Mouse (Mus musculus) fat pad, adult 2 months (tissue): Measurements from ENCODE around the gene Sh3gl2.

Experiments used
- DNase-seq: peaks from one replicate; pipeline ENCODE4 v3.0.0-alpha.2; 2011; ENCODE audit warnings: low read depth, low spot score; ENCODE audit errors: extremely low read depth

The Sh3gl2 gene

GRCm38 (mm10) chr4:85205071-85205635 lies at the start of gene Sh3gl2:
Gene Sh3gl2 (plus strand): TSS chr4:85205126.
- no peak for DNase-seq

GRCm38 (mm10) chr4:85161156-85161555 lies 43.8 kb upstream of the Sh3gl2 start:
- no peak for DNase-seq

- no peak for DNase-seq
These were observed 42.2 kb upstream of the Sh3gl2 start for GRCm38 (mm10) chr4:85162468-85163312.

GRCm38 (mm10) chr4:85163313-85163615 lies 41.7 kb upstream of the Sh3gl2 start:
- DNase-seq = no peak

GRCm38 (mm10) chr4:85168001-85168400 lies 36.9 kb upstream of the Sh3gl2 start:
- no peak for DNase-seq

GRCm38 (mm10) chr4:85175466-85175865 lies 29.5 kb upstream of the Sh3gl2 start:
- no peak for DNase-seq

- DNase-seq = no peak
These were observed 26.4 kb upstream of the Sh3gl2 start for GRCm38 (mm10) chr4:85178394-85179051.

- DNase-seq = no peak
These were observed 18.9 kb upstream of the Sh3gl2 start for GRCm38 (mm10) chr4:85186011-85186410.

- DNase-seq = no peak
These were observed 8.7 kb upstream of the Sh3gl2 start for GRCm38 (mm10) chr4:85196201-85196600.

- DNase-seq = no peak
These were observed 6.5 kb upstream of the Sh3gl2 start for GRCm38 (mm10) chr4:85198431-85198830.

GRCm38 (mm10) chr4:85202582-85202981 lies 2.3 kb upstream of the Sh3gl2 start:
- no peak for DNase-seq

GRCm38 (mm10) chr4:85205636-85206211 lies 798 bp downstream of the Sh3gl2 start:
- DNase-seq = no peak

- DNase-seq = no peak
These were observed 1.9 kb downstream of the Sh3gl2 start for GRCm38 (mm10) chr4:85206675-85207400.

GRCm38 (mm10) chr4:85207515-85207914 lies 2.6 kb downstream of the Sh3gl2 start:
- no peak for DNase-seq

- no peak for DNase-seq
These were observed 3.6 kb downstream of the Sh3gl2 start for GRCm38 (mm10) chr4:85208531-85208930.

- DNase-seq = no peak
These were observed 6.0 kb downstream of the Sh3gl2 start for GRCm38 (mm10) chr4:85210953-85211352.

GRCm38 (mm10) chr4:85217003-85217402 lies 12.1 kb downstream of the Sh3gl2 start:
- no peak for DNase-seq

GRCm38 (mm10) chr4:85222716-85223115 lies 17.8 kb downstream of the Sh3gl2 start:
- DNase-seq = no peak

- DNase-seq = no peak
These were observed 21.8 kb downstream of the Sh3gl2 start for GRCm38 (mm10) chr4:85226731-85227130.

GRCm38 (mm10) chr4:85227664-85228588 lies 23.0 kb downstream of the Sh3gl2 start:
- no peak for DNase-seq
